Comparison of ENCODE assay signal across 11 mouse cellular contexts in the genomic region with DNA sequence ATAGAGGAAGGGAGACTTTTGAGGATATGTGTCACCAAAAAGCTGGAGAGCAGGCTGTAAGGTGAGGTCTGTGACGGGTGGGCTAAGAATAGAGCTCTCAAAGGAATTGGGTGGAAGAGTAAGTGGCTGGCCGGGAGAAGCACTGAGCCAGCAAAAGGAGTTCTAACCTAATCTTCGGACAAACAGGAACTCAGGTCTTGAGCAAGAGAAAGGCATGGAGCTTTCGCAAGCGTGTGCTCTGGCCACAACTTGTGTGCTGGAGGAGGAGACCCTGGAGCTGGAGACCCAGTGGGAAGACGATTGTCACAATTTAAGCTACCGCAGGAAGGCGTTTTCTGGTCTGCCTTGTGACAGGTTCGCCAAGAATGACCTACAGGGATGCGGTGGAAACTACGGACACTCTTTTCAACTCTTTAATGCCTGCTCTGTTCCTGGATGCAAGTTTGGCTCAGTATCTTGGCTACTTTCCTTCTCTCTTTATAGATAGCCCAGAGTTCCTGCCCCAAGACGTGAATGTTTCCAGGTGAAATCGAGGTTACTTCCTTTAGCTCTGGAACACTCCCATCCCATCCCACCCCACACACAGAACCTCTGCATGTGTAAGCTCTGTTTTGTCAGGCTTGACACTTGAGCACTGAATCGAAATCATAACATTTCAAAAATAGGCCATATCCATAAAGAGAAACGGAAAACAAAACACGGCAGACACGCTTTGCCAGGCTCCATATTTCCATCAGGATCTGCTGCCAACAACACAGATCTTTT.
A peak's percentile ranks its signal among the peaks of the same experiment; 100 is the strongest.
DNase-seq lines count a peak whose midpoint lies in the region; ATAC-seq and TF ChIP-seq lines count a peak whose summit lies in the region.
"Had no signal": no experiment of that assay in that cellular context is flagged by ENCODE, and none has a peak within 500 bp of the region (broad histone marks: within the 10 kb centered on the region; RNA-seq: fewer than 3 reads in every experiment).

No protein-coding gene starts in this region.

- peak; percentile 30 for DNase-seq in adrenal gland, postnatal 14 days
- no peak for DNase-seq in adrenal gland, adult 8-10 months
- no peak for DNase-seq in limb, embryonic 14.5 days (ENCODE audit: low spot score)
- DNase-seq in limb, embryonic 10.5 days (ENCODE audit: low spot score), result no peak
- DNase-seq in lung, adult 18-20 months, result peak; percentile 78 to 83
- peak; percentile 5 for DNase-seq in telencephalon, adult 2 months (ENCODE audit: low read depth, low spot score)
- DNase-seq in right cerebral cortex, postnatal 25 days, result no peak
- DNase-seq in testis, postnatal 14 days (ENCODE audit: low spot score), result no peak
- DNase-seq: cerebellum, postnatal 10 days had no signal

- no peak for ATAC-seq in limb, embryonic 14.5 days (ENCODE audit: low FRiP score, low read depth)
- ATAC-seq: forebrain, embryonic 14.5 days; intestine, embryonic 16.5 days had no signal

- TF ChIP-seq POLR2A in limb, embryonic 14.5 days (IDR thresholded peaks at IDR 0.05; ENCODE audit: borderline replicate concordance, extremely low read depth, insufficient read depth, insufficient read length), result no peak

- H3K27ac ChIP-seq in limb, embryonic 14.5 days (replicated peaks; ENCODE audit: low read depth, low read length), result 0 out of 2 replicates have a peak overlapping the region, but pooled peaks have one; percentile 8
- H3K27ac ChIP-seq in limb, embryonic 10.5 days, result no peak overlapping the region

- H3K27me3 ChIP-seq in limb, embryonic 14.5 days (ENCODE audit: control insufficient read depth, insufficient read depth, low read length), result no peaks in the 10 kb centered on the region
- H3K27me3 ChIP-seq in limb, embryonic 10.5 days (ENCODE audit: low read depth, poor library complexity, severe bottlenecking), result no peaks in the 10 kb centered on the region

- WGBS in limb, embryonic 14.5 days, result 83% methylated on average over 17 of the region's 17 CpGs
- 92% methylated on average over 17 of the region's 17 CpGs for WGBS in limb, embryonic 10.5 days

- no peak overlapping the region for H3K4me2 ChIP-seq in limb, embryonic 14.5 days (replicated peaks; ENCODE audit: low read depth, low read length, severe bottlenecking)

- no peaks in the 10 kb centered on the region for H3K9me3 ChIP-seq in limb, embryonic 14.5 days (ENCODE audit: control insufficient read depth, low read length)
- no peaks in the 10 kb centered on the region for H3K9me3 ChIP-seq in limb, embryonic 10.5 days (replicated peaks)

- H3K36me3 ChIP-seq in limb, embryonic 14.5 days (ENCODE audit: control insufficient read depth, insufficient read depth, low read length), result no peaks in the 10 kb centered on the region
- H3K36me3 ChIP-seq in limb, embryonic 10.5 days, result no peaks in the 10 kb centered on the region

- H3K9ac ChIP-seq in limb, embryonic 14.5 days (ENCODE audit: low read depth, low read length, severe bottlenecking), result no peak overlapping the region

- H3K4me3 ChIP-seq in limb, embryonic 14.5 days (replicated peaks; ENCODE audit: low read length), result no peak overlapping the region
- no peak overlapping the region for H3K4me3 ChIP-seq in limb, embryonic 10.5 days

- peaks cover 16% of the 10 kb centered on the region; the same call in 1 of the 2 replicates for H3K4me1 ChIP-seq in limb, embryonic 14.5 days (ENCODE audit: control insufficient read depth, insufficient read depth, low read length)
- H3K4me1 ChIP-seq in limb, embryonic 10.5 days, result peaks cover 14% of the 10 kb centered on the region

Comparison
In these comparisons a context has a peak if more than half of its experiments do, and no peak if none do; other contexts are left out.
1. DNase-seq: peak in adrenal gland, postnatal 14 days (single experiment), lung, adult 18-20 months (2 of 2) and telencephalon, adult 2 months (single experiment); none in adrenal gland, adult 8-10 months (single experiment), limb, embryonic 14.5 days (single experiment), limb, embryonic 10.5 days (single experiment), right cerebral cortex, postnatal 25 days (single experiment) and testis, postnatal 14 days (single experiment).